25 mouse cellular contexts compared by ENCODE assay signal in genomic region chr11:68914566-68914965, GRCm38 (mm10). TPM values are rescaled to one million over a fixed set of nuclear protein-coding genes. Genes with fewer than 3 reads are reported as not detected.
A peak's percentile ranks its signal among the peaks of the same experiment; 100 is the strongest.
DNase-seq lines count a peak whose midpoint lies in the region; ATAC-seq and TF ChIP-seq lines count a peak whose summit lies in the region.
"Had no signal": no experiment of that assay in that cellular context is flagged by ENCODE, and none has a peak within 500 bp of the region (broad histone marks: within the 10 kb centered on the region; RNA-seq: fewer than 3 reads in every experiment).

No protein-coding gene starts in this region.

- no peak for ATAC-seq in midbrain, embryonic 11.5 days (ENCODE audit: low FRiP score)
- no peak for ATAC-seq in midbrain, postnatal 0 days (ENCODE audit: low FRiP score)
- peak; percentile 95 for ATAC-seq in granulocyte monocyte progenitor cell, adult 5-6 weeks (replicated peaks; ENCODE audit: poor library complexity, severe bottlenecking)
- ATAC-seq: forebrain, embryonic 14.5 days; forebrain, embryonic 16.5 days had no signal

- H3K4me2 ChIP-seq in midbrain, embryonic 11.5 days, result no peak overlapping the region
- H3K4me2 ChIP-seq in midbrain, postnatal 0 days (ENCODE audit: low read depth, low read length, poor library complexity, severe bottlenecking), result no peak overlapping the region
- H3K4me2 ChIP-seq: embryonic facial prominence, embryonic 13.5 days; embryonic facial prominence, embryonic 15.5 days; forebrain, embryonic 12.5 days had no signal

- H3K4me1 ChIP-seq in midbrain, embryonic 11.5 days (ENCODE audit: control insufficient read depth, insufficient read depth, low read length), result no peaks in the 10 kb centered on the region
- no peaks in the 10 kb centered on the region for H3K4me1 ChIP-seq in midbrain, postnatal 0 days (ENCODE audit: insufficient read depth, low read length)
- H3K4me1 ChIP-seq: forebrain, embryonic 10.5 days; forebrain, embryonic 12.5 days had no signal

- H3K9ac ChIP-seq in midbrain, embryonic 11.5 days (ENCODE audit: low read length), result no peak overlapping the region
- H3K9ac ChIP-seq in midbrain, postnatal 0 days (replicated peaks; ENCODE audit: low read length, poor library complexity, severe bottlenecking), result no peak overlapping the region
- H3K9ac ChIP-seq: embryonic facial prominence, embryonic 13.5 days; embryonic facial prominence, embryonic 15.5 days; forebrain, embryonic 12.5 days had no signal

- intact Hi-C loops in left cerebral cortex, postnatal 10 days (cut with DNase I), result no loop called here

- H3K4me3 ChIP-seq in midbrain, embryonic 11.5 days (ENCODE audit: low read depth, low read length), result no peak overlapping the region
- no peak overlapping the region for H3K4me3 ChIP-seq in midbrain, postnatal 0 days (ENCODE audit: low read depth, low read length)
- H3K4me3 ChIP-seq: embryonic facial prominence, embryonic 13.5 days; embryonic facial prominence, embryonic 15.5 days; erythroblast, embryonic 14.5 days; forebrain, embryonic 10.5 days; forebrain, embryonic 12.5 days had no signal

- 89% methylated on average over 4 of the region's 4 CpGs for WGBS in midbrain, embryonic 11.5 days
- 87% methylated on average over 4 of the region's 4 CpGs for WGBS in midbrain, postnatal 0 days

- peak; percentile 12 for DNase-seq in midbrain, embryonic 11.5 days (ENCODE audit: low spot score, missing footprints)
- DNase-seq in midbrain, postnatal 0 days (ENCODE audit: low spot score), result no peak
- DNase-seq in left cerebral cortex, postnatal 10 days (ENCODE audit: extremely low spot score in 1 of 2, low spot score in 2 of 2), result no peak
- no peak for DNase-seq in cerebellum, postnatal 14 days
- DNase-seq: adrenal gland, adult 2 months; adrenal gland, postnatal 10 days; adrenal gland, postnatal 25 days; cerebellum, adult 11 months; cerebellum, adult 18-20 months; cerebellum, adult 8-10 months; cerebellum, adult 9-11 months; cerebellum, postnatal 25 days; embryo, embryonic 11 days had no signal

- no peak overlapping the region for H3K27ac ChIP-seq in midbrain, embryonic 11.5 days (ENCODE audit: low read depth, low read length)
- no peak overlapping the region for H3K27ac ChIP-seq in midbrain, postnatal 0 days (ENCODE audit: low read depth, low read length)
- H3K27ac ChIP-seq: embryonic facial prominence, embryonic 13.5 days; embryonic facial prominence, embryonic 15.5 days; forebrain, embryonic 10.5 days; forebrain, embryonic 12.5 days had no signal

- no peak for TF ChIP-seq CTCF in midbrain, postnatal 0 days (IDR thresholded peaks at IDR 0.05)

- H3K9me3 ChIP-seq in midbrain, embryonic 11.5 days (ENCODE audit: control insufficient read depth, low read length), result no peaks in the 10 kb centered on the region
- no peaks in the 10 kb centered on the region for H3K9me3 ChIP-seq in midbrain, postnatal 0 days (ENCODE audit: low read length)
- H3K9me3 ChIP-seq: embryonic facial prominence, embryonic 13.5 days; embryonic facial prominence, embryonic 15.5 days; forebrain, embryonic 12.5 days had no signal

- no peaks in the 10 kb centered on the region for H3K36me3 ChIP-seq in midbrain, embryonic 11.5 days (ENCODE audit: control insufficient read depth, insufficient read depth, low read length)
- no peaks in the 10 kb centered on the region for H3K36me3 ChIP-seq in midbrain, postnatal 0 days (ENCODE audit: insufficient read depth, low read length)
- H3K36me3 ChIP-seq: embryonic facial prominence, embryonic 13.5 days; embryonic facial prominence, embryonic 15.5 days; forebrain, embryonic 10.5 days; forebrain, embryonic 12.5 days had no signal

- no peaks in the 10 kb centered on the region for H3K27me3 ChIP-seq in midbrain, embryonic 11.5 days (ENCODE audit: control insufficient read depth, insufficient read depth, low read length)
- no peaks in the 10 kb centered on the region for H3K27me3 ChIP-seq in midbrain, postnatal 0 days (ENCODE audit: insufficient read depth, low read length)
- H3K27me3 ChIP-seq: embryonic facial prominence, embryonic 13.5 days; embryonic facial prominence, embryonic 15.5 days; forebrain, embryonic 12.5 days had no signal

RNA-seq across cellular contexts. Expression of gene Odf4, which starts 12.3 kb away (rescaled TPM):
- not detected in 2 replicates for polyA plus RNA-seq in midbrain, embryonic 11.5 days (2014; fragmentation: Nextera tagmentation; extraction: Ambion mirVana)
- total RNA-seq in midbrain, postnatal 0 days (2014; rRNA removed), result 1.5 and 4.3 TPM in 2 replicates
- 0.52 and 2.2 TPM in 2 replicates for polyA plus RNA-seq in midbrain, postnatal 0 days (2015; fragmentation: Nextera tagmentation; extraction: Ambion mirVana)
- not detected in 2 replicates for total RNA-seq in granulocyte monocyte progenitor cell, adult 5-6 weeks (2014; fragmentation: Nextera tagmentation)
- total RNA-seq in granulocyte monocyte progenitor cell, adult 5-6 weeks (2017), result not detected in 2 replicates
- total RNA-seq in left cerebral cortex, postnatal 10 days (2021), result 1 to 10 TPM in 1 of 2 experiments, under 1 TPM in 1; 0.73 to 1.2 TPM
- total RNA-seq: adrenal gland, adult 2 months; ES-E14; MEL had no signal
- polyA plus RNA-seq: adrenal gland, adult 2 months; C2C12; embryonic facial prominence, embryonic 11.5 days; embryonic facial prominence, embryonic 13.5 days; embryonic facial prominence, embryonic 15.5 days; erythroblast, embryonic 14.5 days; forebrain, embryonic 10.5 days; forebrain, embryonic 14.5 days had no signal

RNA-seq across cellular contexts. Expression of gene Rpl26, which starts 13.2 kb away (rescaled TPM):
- 841 and 881 TPM in 2 replicates for polyA plus RNA-seq in midbrain, embryonic 11.5 days (2014; fragmentation: Nextera tagmentation; extraction: Ambion mirVana)
- 1,124 and 1,179 TPM in 2 replicates for total RNA-seq in midbrain, postnatal 0 days (2014; rRNA removed)
- polyA plus RNA-seq in midbrain, postnatal 0 days (2015; fragmentation: Nextera tagmentation; extraction: Ambion mirVana), result 561 and 573 TPM in 2 replicates
- total RNA-seq in granulocyte monocyte progenitor cell, adult 5-6 weeks (2014; fragmentation: Nextera tagmentation), result 5,141 and 5,287 TPM in 2 replicates
- 5,847 and 6,613 TPM in 2 replicates for total RNA-seq in granulocyte monocyte progenitor cell, adult 5-6 weeks (2017)
- total RNA-seq in left cerebral cortex, postnatal 10 days (2021), result 100 to 1,000 TPM; 701 to 756 TPM

RNA-seq across cellular contexts. Expression of gene Rnf222, which starts 26.2 kb away (rescaled TPM):
- 0.04 and 0.07 TPM in 2 replicates for polyA plus RNA-seq in midbrain, embryonic 11.5 days (2014; fragmentation: Nextera tagmentation; extraction: Ambion mirVana)
- 0.11 TPM in 1 of 2 replicates, not detected in the other for total RNA-seq in midbrain, postnatal 0 days (2014; rRNA removed)
- polyA plus RNA-seq in midbrain, postnatal 0 days (2015; fragmentation: Nextera tagmentation; extraction: Ambion mirVana), result not detected in 2 replicates
- not detected in 2 replicates for total RNA-seq in granulocyte monocyte progenitor cell, adult 5-6 weeks (2014; fragmentation: Nextera tagmentation)
- total RNA-seq in granulocyte monocyte progenitor cell, adult 5-6 weeks (2017), result not detected in 2 replicates
- not detected for total RNA-seq in left cerebral cortex, postnatal 10 days (2021)
- polyA plus RNA-seq: C2C12; erythroblast, embryonic 14.5 days; forebrain, embryonic 14.5 days; forebrain, embryonic 16.5 days had no signal

RNA-seq across cellular contexts. Expression of gene Arhgef15, which starts 42.7 kb away (rescaled TPM):
- 3.7 and 4.2 TPM in 2 replicates for polyA plus RNA-seq in midbrain, embryonic 11.5 days (2014; fragmentation: Nextera tagmentation; extraction: Ambion mirVana)
- 23.3 and 50.8 TPM in 2 replicates for total RNA-seq in midbrain, postnatal 0 days (2014; rRNA removed)
- 27.6 and 34.3 TPM in 2 replicates for polyA plus RNA-seq in midbrain, postnatal 0 days (2015; fragmentation: Nextera tagmentation; extraction: Ambion mirVana)
- total RNA-seq in granulocyte monocyte progenitor cell, adult 5-6 weeks (2014; fragmentation: Nextera tagmentation), result 0.30 TPM in 1 of 2 replicates, not detected in the other
- total RNA-seq in granulocyte monocyte progenitor cell, adult 5-6 weeks (2017), result 0.04 and 0.05 TPM in 2 replicates
- 10 to 100 TPM; 21.1 to 25.3 TPM for total RNA-seq in left cerebral cortex, postnatal 10 days (2021)
- polyA plus RNA-seq: erythroblast, embryonic 14.5 days had no signal

RNA-seq across cellular contexts. Expression of gene Ndel1, which starts 42.9 kb away (rescaled TPM):
- 47.6 and 49.6 TPM in 2 replicates for polyA plus RNA-seq in midbrain, embryonic 11.5 days (2014; fragmentation: Nextera tagmentation; extraction: Ambion mirVana)
- 88.0 and 114 TPM in 2 replicates for total RNA-seq in midbrain, postnatal 0 days (2014; rRNA removed)
- 106 and 112 TPM in 2 replicates for polyA plus RNA-seq in midbrain, postnatal 0 days (2015; fragmentation: Nextera tagmentation; extraction: Ambion mirVana)
- 18.9 and 24.5 TPM in 2 replicates for total RNA-seq in granulocyte monocyte progenitor cell, adult 5-6 weeks (2014; fragmentation: Nextera tagmentation)
- total RNA-seq in granulocyte monocyte progenitor cell, adult 5-6 weeks (2017), result 41.7 and 42.7 TPM in 2 replicates
- 10 to 100 TPM; 91.6 to 95.6 TPM for total RNA-seq in left cerebral cortex, postnatal 10 days (2021)
